Mouse (Mus musculus) hindbrain, embryonic 14.5 days (tissue): Measurements from ENCODE around the gene Iba57. TPM values are rescaled to one million over a fixed set of nuclear protein-coding genes. Genes with fewer than 3 reads are reported as not detected.

Experiments used
- ATAC-seq: fragments of 200-750 bp; cut with Nextera tagmentation; 2 replicates; pipeline ENCODE4 v1.8.0; 2017; ENCODE audit warnings: moderate number of reproducible peaks, mild to moderate bottlenecking, moderate TSS enrichment, moderate library complexity; ENCODE audit not compliant: low FRiP score
- DNase-seq: peaks from one replicate; pipeline ENCODE4 v3.0.0-alpha.2; 2015; ENCODE audit warnings: low spot score
- H3K27ac ChIP-seq: fragments of 300-500 bp; sonication (generic); 2 replicates; pipeline ENCODE4 v1.5.1; 2014; ENCODE audit warnings: mild to moderate bottlenecking, moderate library complexity
- H3K27me3 ChIP-seq: fragments of 300-500 bp; sonication (generic); 2 replicates; pipeline ENCODE4 v1.6.1; 2014; ENCODE audit warnings: mild to moderate bottlenecking, low read length, mixed read lengths; ENCODE audit not compliant: control insufficient read depth, insufficient read depth
- H3K36me3 ChIP-seq: fragments of 300-500 bp; sonication (generic); replicated peaks from 2 replicates; pipeline ENCODE4 v1.6.1; 2014; ENCODE audit not compliant: control insufficient read depth, insufficient read depth
- H3K4me1 ChIP-seq: fragments of 300-500 bp; sonication (generic); replicated peaks from 2 replicates; pipeline ENCODE4 v1.6.1; 2014; ENCODE audit warnings: antibody characterized with exemption, low read length, mixed read lengths; ENCODE audit not compliant: control insufficient read depth, insufficient read depth
- H3K4me2 ChIP-seq: fragments of 300-500 bp; sonication (generic); replicated peaks from 2 replicates; pipeline ENCODE4 v1.6.1; 2014; ENCODE audit warnings: mild to moderate bottlenecking, moderate library complexity
- H3K4me3 ChIP-seq: fragments of 300-500 bp; sonication (generic); replicated peaks from 2 replicates; pipeline ENCODE4 v1.5.1; 2014; ENCODE audit warnings: mild to moderate bottlenecking, low read length
- H3K9ac ChIP-seq: fragments of 300-500 bp; sonication (generic); 2 replicates; pipeline ENCODE4 v1.6.1; 2014
- H3K9me3 ChIP-seq: fragments of 300-500 bp; sonication (generic); 2 replicates; pipeline ENCODE4 v1.6.1; 2016; ENCODE audit warnings: low read length; ENCODE audit not compliant: control insufficient read depth
- WGBS: fragments of 180-500 bp; shearing (Covaris S2); extraction: QIAGEN DNeasy Blood & Tissue Kit; methylation state at CpG from one replicate; pipeline ENCODE4 v1.1.7; 2014; 5-methylcytosine and 5-hydroxymethylcytosine counted together
- polyA plus RNA-seq: library from polyadenylated mRNA; unstranded; fragments of >200 nt; fragmentation: Nextera tagmentation; extraction: Ambion mirVana; gene quantifications from 2 replicates; pipeline ENCODE4 v1.2.1, GENCODE M21; 2014

Iba57 gene
- polyA plus RNA-seq, 1 experiment from 2014 or later = 3.7 TPM

DNA sequence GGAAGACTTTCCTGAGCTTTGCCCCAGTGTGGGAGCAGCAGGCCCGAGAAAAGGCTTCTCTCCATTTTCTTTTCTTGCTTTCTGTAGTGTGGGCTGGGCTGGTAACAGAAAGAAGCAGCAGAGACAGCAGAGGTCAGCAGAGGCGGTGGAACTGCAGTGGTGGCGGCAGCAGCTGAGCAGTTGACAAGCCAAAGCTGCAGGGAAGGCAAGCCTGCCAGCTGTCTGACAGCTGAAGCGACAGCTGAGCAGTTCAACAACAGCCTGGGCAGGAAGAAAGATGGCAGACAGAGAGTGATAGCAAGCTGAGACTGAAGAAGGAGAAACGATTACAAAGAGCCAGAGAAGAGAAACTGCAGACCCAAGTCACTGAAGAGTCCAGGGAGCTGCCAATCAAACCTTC, 2.1 kb downstream of the Iba57 start:
- H3K27ac ChIP-seq = no peak overlapping the region
- H3K9me3 ChIP-seq = no peaks in the 10 kb centered on the region
- no peak overlapping the region for H3K4me3 ChIP-seq
- peaks cover 23% of the 10 kb centered on the region for H3K36me3 ChIP-seq
- 71% methylated on average over 5 of the region's 5 CpGs for WGBS
- H3K4me1 ChIP-seq = peaks cover 16% of the 10 kb centered on the region
- H3K9ac ChIP-seq = no peak overlapping the region
- H3K4me2 ChIP-seq = no peak overlapping the region
- no peak for DNase-seq
- H3K27me3 ChIP-seq = no peaks in the 10 kb centered on the region
- no peak for ATAC-seq

DNA sequence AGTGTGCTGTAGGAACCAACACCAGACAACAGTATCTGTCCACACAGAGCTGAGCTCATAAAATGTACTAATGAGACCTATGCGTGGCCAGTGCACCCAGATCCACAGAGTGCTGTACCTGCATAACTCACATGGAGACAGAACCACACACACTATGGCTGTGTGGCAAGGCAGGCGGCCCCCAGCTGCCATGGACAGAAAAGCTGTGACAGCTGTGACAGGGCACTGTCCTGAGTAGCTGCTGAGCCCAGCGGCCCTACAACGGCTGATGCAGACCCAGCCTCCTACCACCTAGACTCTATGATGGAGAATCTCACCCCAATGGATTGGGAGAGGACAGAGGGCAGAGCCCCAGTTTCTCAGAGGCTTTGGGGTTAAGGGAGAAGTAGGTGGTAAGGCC, 4.0 kb downstream of the Iba57 start:
- H3K4me2 ChIP-seq = no peak overlapping the region
- WGBS = 89% methylated on average over 4 of the region's 4 CpGs
- no peak overlapping the region for H3K9ac ChIP-seq
- H3K4me3 ChIP-seq = no peak overlapping the region
- H3K36me3 ChIP-seq = peaks cover 29% of the 10 kb centered on the region
- no peak for DNase-seq
- no peaks in the 10 kb centered on the region for H3K27me3 ChIP-seq
- no peak for ATAC-seq
- H3K4me1 ChIP-seq = peaks cover 16% of the 10 kb centered on the region
- H3K27ac ChIP-seq = no peak overlapping the region
- no peaks in the 10 kb centered on the region for H3K9me3 ChIP-seq

DNA sequence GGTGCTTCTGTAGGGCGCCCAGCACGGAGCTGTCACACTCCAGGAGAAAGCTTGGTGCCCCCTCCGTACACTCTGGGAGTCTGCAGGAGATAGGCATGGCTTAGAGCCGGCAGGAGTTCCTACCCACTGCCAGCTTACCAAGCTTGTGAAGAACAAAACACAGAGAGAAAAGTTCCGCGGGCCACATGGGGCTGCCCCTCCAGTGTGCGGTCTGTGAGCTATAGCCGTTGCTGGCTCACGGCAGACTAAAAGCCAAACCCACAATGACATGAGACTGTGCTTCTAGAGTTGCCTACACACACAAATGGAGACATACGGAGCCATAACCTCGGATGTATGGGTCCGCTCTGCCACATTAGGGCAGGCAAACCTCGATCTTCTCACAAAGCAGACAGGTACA, 4.4 kb downstream of the Iba57 start:
- WGBS = 94% methylated on average over 13 of the region's 13 CpGs
- no peak overlapping the region for H3K4me2 ChIP-seq
- H3K4me3 ChIP-seq = no peak overlapping the region
- H3K9me3 ChIP-seq = no peaks in the 10 kb centered on the region
- ATAC-seq (no peak), DNase-seq (no peak)
- no peak overlapping the region for H3K27ac ChIP-seq
- peaks cover 29% of the 10 kb centered on the region for H3K36me3 ChIP-seq
- H3K9ac ChIP-seq = no peak overlapping the region
- no peaks in the 10 kb centered on the region for H3K27me3 ChIP-seq
- peaks cover 14% of the 10 kb centered on the region for H3K4me1 ChIP-seq

DNA sequence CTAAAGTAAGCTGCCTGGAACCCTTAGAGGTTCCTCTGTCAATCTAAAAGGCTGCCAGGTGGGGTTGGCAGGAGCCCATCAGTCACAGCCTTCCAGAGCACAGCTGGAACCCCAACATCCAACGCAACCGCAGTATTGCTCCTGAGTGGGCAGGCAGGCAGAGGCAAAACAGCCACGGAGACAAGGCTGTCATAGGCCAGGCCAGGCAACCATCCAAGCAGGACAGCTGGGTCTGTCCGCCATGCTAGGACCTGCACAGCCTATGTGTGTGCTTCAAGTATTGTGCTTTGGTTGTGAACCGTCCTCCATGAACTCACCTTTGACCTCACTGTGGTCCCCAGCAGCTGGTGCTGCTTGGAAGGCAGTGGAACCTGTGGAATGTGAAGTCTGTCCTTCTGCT, 7.6 kb downstream of the Iba57 start:
- no peak for ATAC-seq
- no peak overlapping the region for H3K4me2 ChIP-seq
- WGBS = 84% methylated on average over 5 of the region's 5 CpGs

DNA sequence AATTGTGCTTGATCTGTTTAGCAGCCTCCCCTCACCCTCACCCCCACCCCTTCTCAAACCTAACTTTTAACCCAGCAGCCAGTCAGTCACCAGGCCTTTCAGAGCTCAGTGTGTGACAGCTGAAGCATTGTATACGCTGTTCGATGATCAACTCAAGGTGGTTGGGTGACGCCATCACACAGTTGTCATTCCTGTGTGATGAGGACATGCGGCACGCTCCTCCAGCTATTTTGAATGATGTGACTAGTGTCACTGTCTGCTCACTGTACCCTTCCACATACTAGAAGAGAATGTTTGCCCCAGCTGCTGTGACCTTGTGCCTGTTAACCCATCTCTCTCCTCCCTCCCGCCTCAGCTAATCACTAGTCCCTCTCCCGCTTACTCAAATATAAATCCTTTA, 9.3 kb downstream of the Iba57 start:
- Histone ChIP-seq H3K27ac (no peak overlapping the region), H3K36me3 (peaks cover 25% of the 10 kb centered on the region), H3K27me3 (no peaks in the 10 kb centered on the region), H3K4me2 (no peak overlapping the region), H3K9ac (no peak overlapping the region), H3K4me3 (no peak overlapping the region), H3K4me1 (no peaks in the 10 kb centered on the region), H3K9me3 (no peaks in the 10 kb centered on the region)
- WGBS = 93% methylated on average over 7 of the region's 7 CpGs
- no peak for ATAC-seq
- no peak for DNase-seq

More for the DNA sequence above, 7.6 kb downstream of the Iba57 start:
- no peak overlapping the region for H3K4me3 ChIP-seq
- DNase-seq = no peak
- H3K4me1 ChIP-seq = no peaks in the 10 kb centered on the region
- no peak overlapping the region for H3K27ac ChIP-seq
- H3K36me3 ChIP-seq = peaks cover 26% of the 10 kb centered on the region
- H3K27me3 ChIP-seq = no peaks in the 10 kb centered on the region
- no peaks in the 10 kb centered on the region for H3K9me3 ChIP-seq
- no peak overlapping the region for H3K9ac ChIP-seq

DNA sequence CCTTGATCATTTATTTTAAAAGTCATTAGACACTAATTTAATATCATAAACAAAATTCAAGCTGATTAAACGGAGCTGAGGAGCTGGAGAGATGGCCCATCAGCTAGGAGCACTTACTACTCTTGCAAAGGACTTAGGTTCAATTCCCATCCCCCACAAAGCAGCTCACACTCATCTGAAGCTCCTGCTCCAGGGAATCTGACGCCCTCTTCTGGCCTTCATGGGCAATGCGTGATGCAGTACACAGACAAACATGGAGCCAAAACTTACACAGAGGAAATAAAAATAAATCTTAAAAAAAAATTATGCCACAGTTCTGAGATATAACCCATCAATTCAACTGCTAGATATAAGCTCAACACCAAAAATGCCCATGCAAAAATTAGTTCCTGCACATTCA, 11.8 kb downstream of the Iba57 start:
- 22% methylated on average over 3 of the region's 3 CpGs for WGBS
- ATAC-seq (no peak), DNase-seq (no peak)

DNA sequence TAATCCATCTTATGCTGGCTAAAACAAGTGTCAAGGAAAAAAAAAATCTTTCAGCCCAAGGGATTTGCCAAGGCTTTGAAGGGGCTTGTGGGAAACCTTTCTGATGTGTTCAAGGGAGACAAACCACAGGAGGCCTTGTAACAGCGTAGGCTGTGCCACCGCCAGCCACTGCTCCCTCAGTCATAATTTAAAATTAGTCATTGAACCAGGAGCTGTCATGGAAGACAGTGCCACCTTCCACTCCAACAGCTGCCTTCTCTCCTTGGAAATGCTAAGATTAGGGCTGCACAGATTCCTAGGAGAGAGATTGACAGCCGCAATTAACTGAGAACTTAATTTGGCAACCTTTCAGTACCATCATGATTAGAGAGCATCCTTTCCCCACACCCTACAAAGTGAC, 14.2 kb downstream of the Iba57 start:
- DNase-seq = no peak
- Histone ChIP-seq H3K27ac (no peak overlapping the region), H3K9me3 (no peaks in the 10 kb centered on the region), H3K4me2 (no peak overlapping the region), H3K4me3 (no peak overlapping the region), H3K27me3 (no peaks in the 10 kb centered on the region), H3K36me3 (no peaks in the 10 kb centered on the region), H3K9ac (no peak overlapping the region), H3K4me1 (no peaks in the 10 kb centered on the region)
- 64% methylated on average over 3 of the region's 3 CpGs for WGBS
- ATAC-seq = no peak

More for the DNA sequence above, 11.8 kb downstream of the Iba57 start:
- Histone ChIP-seq H3K27ac (no peak overlapping the region), H3K4me1 (no peaks in the 10 kb centered on the region), H3K27me3 (no peaks in the 10 kb centered on the region), H3K4me3 (no peak overlapping the region), H3K9ac (no peak overlapping the region), H3K4me2 (no peak overlapping the region), H3K9me3 (no peaks in the 10 kb centered on the region), H3K36me3 (peaks cover 6% of the 10 kb centered on the region)

DNA sequence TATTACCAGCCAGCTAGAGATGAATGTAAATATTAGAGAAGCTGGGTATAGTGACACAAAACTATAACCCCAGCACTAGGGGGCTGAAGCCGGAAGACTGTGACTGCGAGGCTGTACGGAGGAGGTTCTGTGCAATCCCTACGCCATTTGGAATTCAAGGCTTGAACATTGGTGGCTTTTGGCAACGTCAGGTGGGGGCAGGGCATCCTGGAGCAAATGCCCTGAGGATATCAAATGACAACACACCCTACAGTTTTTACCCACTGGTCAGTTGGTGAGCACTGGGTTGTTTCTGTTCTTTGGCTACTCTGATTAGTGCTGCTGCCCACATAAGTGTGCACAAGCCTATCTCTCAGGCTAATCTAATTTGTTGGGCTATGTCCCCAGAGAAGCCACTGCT, 20.6 kb downstream of the Iba57 start:
- Histone ChIP-seq H3K27ac (no peak overlapping the region), H3K36me3 (no peaks in the 10 kb centered on the region), H3K9ac (no peak overlapping the region), H3K9me3 (no peaks in the 10 kb centered on the region), H3K4me1 (no peaks in the 10 kb centered on the region), H3K4me2 (no peak overlapping the region), H3K4me3 (no peak overlapping the region), H3K27me3 (no peaks in the 10 kb centered on the region)
- no peak for ATAC-seq
- no peak for DNase-seq
- WGBS = 82% methylated on average over 5 of the region's 5 CpGs

DNA sequence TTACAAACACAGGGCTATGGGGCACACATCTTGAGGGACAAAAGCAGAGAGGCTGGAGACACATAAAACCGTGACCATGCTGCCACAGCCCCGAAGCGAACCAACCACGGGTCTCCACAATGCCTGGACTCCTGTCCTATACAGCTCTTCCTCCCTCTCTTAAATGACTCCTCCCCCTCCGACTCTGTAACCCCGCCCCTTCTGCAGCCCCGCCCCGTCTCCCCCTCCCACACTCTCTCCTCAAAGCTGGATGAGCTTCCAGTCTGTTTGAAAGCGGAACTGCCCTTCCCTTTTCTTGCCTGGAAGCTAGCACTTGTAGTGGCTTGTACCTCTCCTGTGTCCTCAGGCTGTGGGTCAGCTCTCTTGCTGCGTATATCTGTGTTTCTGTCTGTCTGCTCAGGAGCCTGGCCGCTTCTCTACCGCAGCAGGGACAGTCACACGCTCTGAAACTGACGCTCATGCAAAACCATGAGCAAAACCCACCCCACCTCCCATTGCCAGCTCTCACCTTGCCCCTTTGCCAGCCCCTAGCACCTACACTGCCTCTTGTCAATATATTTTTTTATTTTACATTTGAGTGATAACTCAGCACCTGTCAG, 21.7 kb downstream of the Iba57 start:
- DNase-seq (no peak), ATAC-seq (no peak)
- no peak overlapping the region for H3K9ac ChIP-seq
- H3K36me3 ChIP-seq = no peaks in the 10 kb centered on the region
- H3K9me3 ChIP-seq = no peaks in the 10 kb centered on the region
- H3K27ac ChIP-seq = no peak overlapping the region
- 9% methylated on average over 14 of the region's 14 CpGs for WGBS
- peaks cover 10% of the 10 kb centered on the region for H3K27me3 ChIP-seq
- H3K4me1 ChIP-seq = no peaks in the 10 kb centered on the region
- H3K4me2 ChIP-seq = no peak overlapping the region; the same call in 1 of the 2 replicates
- H3K4me3 ChIP-seq = no peak overlapping the region
